Mouse (Mus musculus) left cerebral cortex, postnatal 25 days (tissue): ENCODE measurements at regions not wholly inside any gene's neighbourhood (a gene's known extent, or its start where the extent isn't known, plus 50 kb on each side); places are given as distances from the start of the nearest gene placed in this dataset.

Experiments
- DNase-seq, 2 experiments: peaks; one replicate each; pipeline ENCODE4 v3.0.0; 2022; ENCODE audit warnings: low spot score in 2 of 2, mixed read lengths in 1 of 2
- intact Hi-C: fragments of 180-260 bp; cut with DNase I; formaldehyde crosslinking; loops from one replicate; pipeline ENCODE4 v1.15.1; 2025

DNA sequence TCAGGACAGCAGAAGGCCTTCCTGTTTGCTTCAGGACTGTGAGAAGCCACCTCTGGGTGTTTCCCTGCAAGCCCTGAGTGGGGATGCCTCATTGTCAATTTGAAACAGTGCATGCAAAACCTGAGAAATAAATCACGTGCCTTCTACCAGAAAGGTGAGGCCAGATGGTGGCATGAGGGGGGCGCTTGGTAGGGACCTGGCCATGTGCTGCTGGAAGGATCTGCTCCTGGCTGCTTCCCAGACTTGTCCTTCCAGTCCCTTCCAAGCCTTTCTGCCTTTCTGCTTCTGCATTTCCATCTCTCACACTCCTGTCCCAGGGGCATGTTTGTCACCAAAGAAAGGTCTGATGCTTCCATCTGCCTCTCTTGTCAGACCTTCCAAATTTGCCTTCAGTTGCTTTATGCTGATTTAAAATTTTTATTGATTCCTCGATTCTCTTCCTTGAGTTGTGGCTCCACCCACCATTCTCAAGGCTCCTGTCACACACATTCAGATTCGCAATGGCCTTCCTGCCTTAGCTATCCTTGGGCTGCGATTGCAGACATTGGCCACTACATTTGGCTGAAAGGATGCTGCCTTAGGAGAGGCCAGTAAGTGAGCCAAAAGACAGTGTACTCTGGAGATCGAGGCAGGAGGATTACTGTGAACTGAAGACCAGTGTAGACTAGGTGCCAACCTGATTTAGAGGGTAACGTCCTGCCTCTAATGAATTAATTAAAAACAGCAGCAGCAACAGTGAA lies 289.9 kb downstream of the Tcerg1l start:
- DNase-seq = no peak
- intact Hi-C loops = no loop called here

DNA sequence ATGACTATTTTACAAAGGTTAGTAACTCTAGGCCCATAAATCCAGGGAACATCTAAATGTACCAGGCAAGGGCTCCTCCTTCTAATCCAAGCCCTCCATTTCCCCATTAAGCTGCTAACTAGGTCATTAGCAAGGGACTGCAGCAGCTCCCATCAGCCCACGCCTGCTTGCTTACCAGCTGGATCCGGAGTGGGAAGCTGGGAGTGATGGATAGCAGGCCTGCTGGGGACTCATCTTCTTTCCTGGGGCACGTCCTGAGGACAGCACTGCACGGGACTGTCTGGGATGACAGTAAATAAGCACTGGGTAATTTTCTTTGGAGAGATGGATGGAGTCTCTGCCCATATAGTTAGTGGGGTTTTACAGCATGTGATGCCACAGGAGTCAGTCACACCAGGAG lies 276.0 kb downstream of the Tcerg1l start:
- peak in 1 of 2 experiments; percentile 18 for DNase-seq
- intact Hi-C loops = no loop called here

GRCm38 (mm10) chr7:138129701-138130100 lies 267.8 kb downstream of the Tcerg1l start:
- intact Hi-C loops = no loop called here
- no peak for DNase-seq

- DNase-seq = no peak
- intact Hi-C loops = no loop called here
These were observed 264.1 kb downstream of the Tcerg1l start for GRCm38 (mm10) chr7:138133427-138133826.

DNA sequence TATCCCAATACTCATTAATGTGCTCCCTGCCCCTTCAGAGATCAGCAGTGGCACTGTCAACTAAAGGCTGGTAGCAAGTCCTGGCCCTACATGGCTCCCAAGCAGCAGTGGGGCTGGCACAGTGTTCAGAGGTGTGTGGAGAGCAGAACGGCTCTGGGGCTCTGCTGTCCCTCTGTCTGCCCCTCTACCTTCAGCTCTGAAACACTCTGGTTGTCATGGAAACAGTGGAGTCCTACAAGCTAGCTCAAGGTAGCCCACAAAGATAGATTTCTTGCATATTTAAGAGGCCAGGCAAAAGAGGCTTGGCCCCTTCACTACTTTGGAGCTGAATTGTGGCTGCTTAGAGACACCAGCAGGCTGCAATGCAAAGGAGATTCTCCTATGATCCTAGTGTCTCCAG lies 259.6 kb downstream of the Tcerg1l start:
- no peak for DNase-seq
- intact Hi-C loops = no loop called here

DNA sequence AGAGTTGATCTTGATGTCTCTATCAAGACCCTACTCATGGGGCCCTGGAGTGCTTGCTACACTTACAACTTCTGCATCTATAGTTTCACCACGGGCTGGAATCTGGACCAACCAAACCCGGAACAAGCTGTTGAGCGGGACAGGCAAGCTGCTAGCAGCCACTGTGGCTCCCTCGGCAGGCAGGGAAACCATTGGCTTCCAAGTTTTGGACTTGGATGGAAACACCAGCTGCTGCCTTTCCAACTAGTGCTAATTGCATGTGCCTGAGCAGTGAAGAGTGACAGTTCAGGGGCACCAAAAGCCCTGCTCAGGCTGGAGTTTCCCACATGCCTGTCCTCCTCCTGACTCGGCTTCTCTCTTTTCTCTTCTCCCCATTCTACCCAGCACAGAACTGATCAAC lies 257.8 kb downstream of the Tcerg1l start:
- intact Hi-C loops = no loop called here
- DNase-seq = no peak

DNA sequence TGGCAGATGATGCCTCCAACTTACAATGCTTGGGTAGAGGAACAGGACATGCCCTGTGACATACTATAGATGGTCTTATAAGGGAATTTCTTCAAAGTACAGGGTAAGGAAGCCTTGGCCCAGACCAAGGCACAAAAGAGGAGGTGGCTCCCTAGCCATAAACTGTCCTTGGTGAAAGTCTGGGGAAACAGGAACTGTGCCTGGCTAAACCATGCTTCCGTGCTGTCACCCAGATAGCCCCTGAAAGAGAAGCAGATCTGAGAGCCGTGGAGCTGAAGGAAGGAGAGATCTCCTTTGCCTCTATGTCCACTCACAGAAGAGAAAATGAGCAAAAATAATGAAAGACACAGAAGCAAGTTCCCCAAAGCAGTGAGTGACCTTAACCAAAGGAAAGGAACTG lies 248.0 kb downstream of the Tcerg1l start:
- no peak for DNase-seq
- intact Hi-C loops = no loop called here

- intact Hi-C loops = no loop called here
- no peak for DNase-seq
These were observed 243.9 kb downstream of the Tcerg1l start for GRCm38 (mm10) chr7:138153455-138154167.
